ENCODE assay signal across 8 mouse cellular contexts in the genomic region with DNA sequence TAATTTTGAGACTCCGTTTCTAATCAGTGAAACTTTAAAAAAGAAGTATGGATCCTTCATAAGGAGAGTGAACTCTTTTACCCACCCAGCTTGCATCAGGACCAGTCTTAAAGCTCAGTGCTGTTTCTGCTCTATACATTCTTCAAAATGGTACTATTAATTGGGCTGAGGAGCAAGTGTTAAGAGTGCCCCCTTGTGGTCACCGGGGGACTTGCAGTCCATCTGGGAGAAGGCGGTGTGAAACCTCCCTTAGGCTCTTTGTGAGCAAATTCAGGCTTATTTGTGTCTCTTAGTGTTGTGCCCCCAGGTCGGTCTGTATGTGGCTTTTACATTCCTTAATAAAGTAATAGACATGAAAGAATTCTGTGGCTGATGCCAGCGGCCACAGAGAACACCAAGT. TPM values are rescaled to one million over a fixed set of nuclear protein-coding genes. Genes with fewer than 3 reads are reported as not detected.
A peak's percentile ranks its signal among the peaks of the same experiment; 100 is the strongest.
DNase-seq lines count a peak whose midpoint lies in the region; ATAC-seq and TF ChIP-seq lines count a peak whose summit lies in the region.

No protein-coding gene starts in this region.

- peak; percentile 62 for DNase-seq in kidney, adult 2 months
- DNase-seq in adrenal gland, postnatal 4 days (ENCODE audit: low spot score in 2 of 2), result peak; percentile 43 to 57
- peak; percentile 81 for DNase-seq in hindbrain, embryonic 14.5 days (ENCODE audit: low spot score)
- DNase-seq in left cerebral cortex, postnatal 36 days (ENCODE audit: low spot score in 2 of 2), result peak; percentile 68 to 79
- DNase-seq in ovary, postnatal 10 days (ENCODE audit: low spot score), result peak; percentile 66
- peak; percentile 44 for DNase-seq in urinary bladder, adult 2 months (ENCODE audit: low spot score)

- no peak overlapping the region for H3K4me2 ChIP-seq in kidney, embryonic 14.5 days (replicated peaks; ENCODE audit: low read depth, low read length)
- no peak overlapping the region for H3K4me2 ChIP-seq in hindbrain, embryonic 14.5 days (replicated peaks)

- H3K36me3 ChIP-seq in kidney, adult 2 months (ENCODE audit: control insufficient read depth, insufficient read depth, low read length), result no peaks in the 10 kb centered on the region
- H3K36me3 ChIP-seq in kidney, embryonic 14.5 days (ENCODE audit: control insufficient read depth, insufficient read depth, low read length), result no peaks in the 10 kb centered on the region
- no peaks in the 10 kb centered on the region for H3K36me3 ChIP-seq in hindbrain, embryonic 14.5 days (replicated peaks; ENCODE audit: control insufficient read depth, insufficient read depth)

- no peak overlapping the region for H3K4me3 ChIP-seq in kidney, adult 2 months (ENCODE audit: insufficient read depth, low read depth, low read length)
- no peak overlapping the region for H3K4me3 ChIP-seq in kidney, embryonic 14.5 days (ENCODE audit: low read length)
- no peak overlapping the region for H3K4me3 ChIP-seq in embryonic fibroblast, embryonic 13.5 days (ENCODE audit: insufficient read depth, low read length)
- H3K4me3 ChIP-seq in hindbrain, embryonic 14.5 days (replicated peaks; ENCODE audit: low read length), result no peak overlapping the region

- H3K4me1 ChIP-seq in kidney, adult 2 months (ENCODE audit: control insufficient read depth, insufficient read depth, low read length), result no peaks in the 10 kb centered on the region
- H3K4me1 ChIP-seq in kidney, embryonic 14.5 days (ENCODE audit: control insufficient read depth, insufficient read depth, low read length), result no peaks in the 10 kb centered on the region
- no peaks in the 10 kb centered on the region for H3K4me1 ChIP-seq in embryonic fibroblast, embryonic 13.5 days (ENCODE audit: control insufficient read depth, insufficient read depth, low read length)
- H3K4me1 ChIP-seq in hindbrain, embryonic 14.5 days (replicated peaks; ENCODE audit: control insufficient read depth, insufficient read depth, low read length), result no peaks in the 10 kb centered on the region

- no peaks in the 10 kb centered on the region for H3K9me3 ChIP-seq in kidney, embryonic 14.5 days (ENCODE audit: control insufficient read depth, low read length)
- H3K9me3 ChIP-seq in hindbrain, embryonic 14.5 days (ENCODE audit: control insufficient read depth, low read length), result no peaks in the 10 kb centered on the region

- TF ChIP-seq POLR2A in kidney, adult 2 months (IDR thresholded peaks at IDR 0.05; ENCODE audit: low read depth, low read length), result no peak
- TF ChIP-seq POLR2A in embryonic fibroblast, embryonic 13.5 days (IDR thresholded peaks at IDR 0.05; ENCODE audit: low read depth, low read length), result no peak

- H3K27me3 ChIP-seq in kidney, adult 2 months (replicated peaks; ENCODE audit: control insufficient read depth, insufficient read depth, low read length), result no peaks in the 10 kb centered on the region
- no peaks in the 10 kb centered on the region for H3K27me3 ChIP-seq in kidney, embryonic 14.5 days (ENCODE audit: control insufficient read depth, insufficient read depth, low read length)
- no peaks in the 10 kb centered on the region for H3K27me3 ChIP-seq in hindbrain, embryonic 14.5 days (ENCODE audit: control insufficient read depth, insufficient read depth, low read length)

- no peak overlapping the region for H3K9ac ChIP-seq in kidney, embryonic 14.5 days (ENCODE audit: low read depth, low read length)
- no peak overlapping the region for H3K9ac ChIP-seq in hindbrain, embryonic 14.5 days

- no peak for ATAC-seq in kidney, embryonic 14.5 days (ENCODE audit: low FRiP score, low TSS enrichment)
- no peak for ATAC-seq in hindbrain, embryonic 14.5 days (ENCODE audit: low FRiP score)

- WGBS in kidney, adult 2 months, result 16% methylated on average over 5 of the region's 5 CpGs
- 14% methylated on average over 5 of the region's 5 CpGs for WGBS in kidney, embryonic 14.5 days
- WGBS in hindbrain, embryonic 14.5 days, result 17% methylated on average over 5 of the region's 5 CpGs

- intact Hi-C loops in left cerebral cortex, postnatal 36 days (cut with DNase I), result loop anchor here (5.0 to 10.0 kb wide), 4 partner anchors 176 to 616 kb away; no protein-coding TSS in a partner anchor

- H3K27ac ChIP-seq in kidney, adult 2 months (ENCODE audit: insufficient read depth, low read depth, low read length), result no peak overlapping the region
- no peak overlapping the region for H3K27ac ChIP-seq in kidney, embryonic 14.5 days (ENCODE audit: low read depth, low read length)
- no peak overlapping the region for H3K27ac ChIP-seq in embryonic fibroblast, embryonic 13.5 days (ENCODE audit: insufficient read depth, low read length)
- H3K27ac ChIP-seq in hindbrain, embryonic 14.5 days, result no peak overlapping the region

- peak; percentile 85 for TF ChIP-seq CTCF in kidney, adult 2 months (conservative IDR thresholded peaks at IDR 0.05; ENCODE audit: insufficient read depth, insufficient read length, low read depth, low read length)
- peak; percentile 66; the same call in 1 of the 2 replicates for TF ChIP-seq CTCF in embryonic fibroblast, embryonic 13.5 days (IDR thresholded peaks at IDR 0.05; ENCODE audit: borderline replicate concordance, insufficient read depth, low read length)

RNA-seq across cellular contexts. Expression of gene Ankfn1, which starts 56.6 kb away (rescaled TPM):
- 0.03 and 0.15 TPM in 2 replicates for polyA plus RNA-seq in kidney, adult 2 months (2012; rRNA removed)
- polyA plus RNA-seq in kidney, embryonic 14.5 days (2014; fragmentation: Nextera tagmentation; extraction: Ambion mirVana), result not detected in 2 replicates
- total RNA-seq in adrenal gland, postnatal 4 days (2021), result 1 to 10 TPM; 1.7 to 1.8 TPM
- not detected in 2 replicates for polyA plus RNA-seq in embryonic fibroblast, embryonic 13.5 days (2011; ENCODE audit: insufficient read length, low read depth, missing spikeins)
- 4.8 and 6.2 TPM in 2 replicates for polyA plus RNA-seq in hindbrain, embryonic 14.5 days (2014; fragmentation: Nextera tagmentation; extraction: Ambion mirVana)
- 10 to 100 TPM in 1 of 2 experiments, 1 to 10 TPM in 1; 7.4 to 11.8 TPM for total RNA-seq in left cerebral cortex, postnatal 36 days (2021)
- 26.4 and 27.0 TPM in 2 replicates for polyA plus RNA-seq in urinary bladder, adult 2 months (2012; rRNA removed)
